Mouse (Mus musculus) heart, postnatal 0 days (tissue): Measurements from ENCODE around the gene Clic1.

Source experiments
- CTCF ChIP-seq: IDR thresholded peaks from 2 replicates; pipeline ENCODE4 v1.5.1; 2016; ENCODE audit warnings: antibody characterized with exemption, control low read depth, low read depth
- EP300 ChIP-seq: IDR thresholded peaks from 2 replicates; pipeline ENCODE4 v1.6.1; 2016; ENCODE audit warnings: antibody characterized with exemption, low read depth

- TF ChIP-seq CTCF (no peak), EP300 (no peak)
These were observed 17.9 kb upstream of the Clic1 start for GRCm38 (mm10) chr17:35031880-35032279.
